Mouse (Mus musculus) spleen, adult 2 months (tissue): ENCODE measurements around the gene Ghrhr.
A peak's percentile ranks its signal among the peaks of the same experiment; 100 is the strongest.

ENCODE experiments used
- CTCF ChIP-seq: fragments of 200-500 bp; IDR thresholded peaks from 2 replicates; pipeline ENCODE4 v1.5.1; 2011; ENCODE audit warnings: mild to moderate bottlenecking, inconsistent platforms; ENCODE audit not compliant: insufficient read depth, insufficient read length, insufficient replicate concordance; ENCODE audit errors: extremely low read depth
- POLR2A ChIP-seq: fragments of 200-500 bp; IDR thresholded peaks from 2 replicates; pipeline ENCODE4 v1.6.1; 2011; ENCODE audit warnings: low read depth, low read length, inconsistent platforms

GRCm38 (mm10) chr6:55383897-55384296 is 7.8 kb downstream of the Ghrhr start:
- peak; percentile 55; the same call in 1 of the 2 replicates for TF ChIP-seq CTCF
- no peak for TF ChIP-seq POLR2A
